ENCODE assay signal across 8 mouse cellular contexts in genomic region chr6:127617258-127618025, GRCm38 (mm10). TPM values are rescaled to one million over a fixed set of nuclear protein-coding genes. Genes with fewer than 3 reads are reported as not detected.
A peak's percentile ranks its signal among the peaks of the same experiment; 100 is the strongest.
DNase-seq lines count a peak whose midpoint lies in the region; ATAC-seq and TF ChIP-seq lines count a peak whose summit lies in the region.

No protein-coding gene starts in this region.

- H3K4me3 ChIP-seq in forebrain, embryonic 10.5 days: no peak overlapping the region; the same call in 1 of the 2 replicates
- no peak overlapping the region for H3K4me3 ChIP-seq in forebrain, embryonic 16.5 days (replicated peaks; ENCODE audit: low read length)
- H3K4me3 ChIP-seq in testis, adult 2 months (ENCODE audit: control insufficient read depth, low read depth, low read length): no peak overlapping the region

- no peak overlapping the region for H3K9ac ChIP-seq in forebrain, embryonic 16.5 days (replicated peaks; ENCODE audit: low read depth, low read length)

- no peaks in the 10 kb centered on the region for H3K36me3 ChIP-seq in forebrain, embryonic 10.5 days (replicated peaks)
- no peaks in the 10 kb centered on the region for H3K36me3 ChIP-seq in forebrain, embryonic 16.5 days (ENCODE audit: control insufficient read depth, insufficient read depth)
- H3K36me3 ChIP-seq in testis, adult 2 months (ENCODE audit: control insufficient read depth, insufficient read depth, low read length): no peaks in the 10 kb centered on the region

- no peaks in the 10 kb centered on the region for H3K9me3 ChIP-seq in forebrain, embryonic 10.5 days
- H3K9me3 ChIP-seq in forebrain, embryonic 16.5 days (ENCODE audit: control insufficient read depth, low read length): no peaks in the 10 kb centered on the region

- ATAC-seq in forebrain, embryonic 16.5 days: no peak
- ATAC-seq in granulocyte monocyte progenitor cell, adult 5-6 weeks (replicated peaks; ENCODE audit: poor library complexity, severe bottlenecking): peak; percentile 40
- ATAC-seq in megakaryocyte progenitor cell, adult 5-6 weeks (replicated peaks; ENCODE audit: poor library complexity): peak; percentile 69

- H3K27me3 ChIP-seq in forebrain, embryonic 10.5 days (ENCODE audit: poor library complexity, severe bottlenecking): no peaks in the 10 kb centered on the region
- H3K27me3 ChIP-seq in forebrain, embryonic 16.5 days (replicated peaks; ENCODE audit: control insufficient read depth, insufficient read depth, low read length): no peaks in the 10 kb centered on the region
- no peaks in the 10 kb centered on the region for H3K27me3 ChIP-seq in testis, adult 2 months (ENCODE audit: control insufficient read depth, insufficient read depth, low read length)

- TF ChIP-seq POLR2A in testis, adult 2 months (IDR thresholded peaks at IDR 0.05; ENCODE audit: control insufficient read depth, low read depth, low read length): no peak

- peak; percentile 71; the same call in 1 of the 2 replicates for TF ChIP-seq CTCF in testis, adult 2 months (IDR thresholded peaks at IDR 0.05; ENCODE audit: control insufficient read depth, insufficient read depth, insufficient replicate concordance, low read depth, low read length)

- no peak overlapping the region for H3K4me2 ChIP-seq in forebrain, embryonic 16.5 days (ENCODE audit: low read length)

- peak overlapping the region; percentile 53; the same call in 1 of the 2 replicates for H3K27ac ChIP-seq in forebrain, embryonic 10.5 days
- H3K27ac ChIP-seq in forebrain, embryonic 16.5 days (ENCODE audit: low read length): no peak overlapping the region
- H3K27ac ChIP-seq in testis, adult 2 months (ENCODE audit: control insufficient read depth, insufficient read depth, low read depth, low read length): no peak overlapping the region

- 40% methylated on average over 10 of the region's 10 CpGs for WGBS in forebrain, embryonic 10.5 days
- WGBS in forebrain, embryonic 16.5 days: 27% methylated on average over 10 of the region's 10 CpGs

- H3K4me1 ChIP-seq in forebrain, embryonic 10.5 days: peaks cover 9% of the 10 kb centered on the region
- H3K4me1 ChIP-seq in forebrain, embryonic 16.5 days (replicated peaks; ENCODE audit: control insufficient read depth, insufficient read depth, low read length): peaks cover 5% of the 10 kb centered on the region
- peaks cover 10% of the 10 kb centered on the region for H3K4me1 ChIP-seq in testis, adult 2 months (ENCODE audit: control insufficient read depth, insufficient read depth, low read length)

- peak; percentile 44 for DNase-seq in forebrain, embryonic 10.5 days (ENCODE audit: extremely low spot score, low spot score)
- DNase-seq in A20 (ENCODE audit: low read depth, low spot score): peak; percentile 28
- DNase-seq in cerebellum, adult 9-10 months: peak; percentile 14
- DNase-seq in kidney, postnatal 4 days: peak; percentile 68 to 77

RNA-seq across cellular contexts. Expression of gene Cracr2a, which starts 56.3 kb away (rescaled TPM):
- 0.73 and 0.86 TPM in 2 replicates for polyA plus RNA-seq in forebrain, embryonic 10.5 days (2016; fragmentation: Nextera tagmentation; extraction: Ambion mirVana)
- 0.16 and 0.32 TPM in 2 replicates for polyA plus RNA-seq in forebrain, embryonic 16.5 days (2015; fragmentation: Nextera tagmentation; extraction: Ambion mirVana)
- total RNA-seq in granulocyte monocyte progenitor cell, adult 5-6 weeks (2014; fragmentation: Nextera tagmentation): 8.6 and 9.4 TPM in 2 replicates
- total RNA-seq in granulocyte monocyte progenitor cell, adult 5-6 weeks (2017): 9.5 and 9.6 TPM in 2 replicates
- 4.0 and 4.5 TPM in 2 replicates for total RNA-seq in megakaryocyte progenitor cell, adult 5-6 weeks (2015)
- total RNA-seq in megakaryocyte progenitor cell, adult 5-6 weeks (2017): 6.2 and 10.3 TPM in 2 replicates
- polyA plus RNA-seq in testis, adult 2 months (2012; rRNA removed): 0.46 and 0.54 TPM in 2 replicates

Comparison
In these comparisons a context has a peak if more than half of its experiments do, and no peak if none do; other contexts are left out.
1. DNase-seq: peak in every context shown above with its lines; median percentile 72 in kidney, postnatal 4 days; 44 in forebrain, embryonic 10.5 days; 28 in A20; 14 in cerebellum, adult 9-10 months.